Mouse (Mus musculus) lung, embryonic 16.5 days (tissue): ENCODE data around the gene Rbm47. TPM values are rescaled to one million over a fixed set of nuclear protein-coding genes. Genes with fewer than 3 reads are reported as not detected.

ENCODE experiments used
- ATAC-seq: fragments of 200-750 bp; cut with Nextera tagmentation; 2 replicates; pipeline ENCODE4 v1.8.0; 2017; ENCODE audit warnings: low read depth, mild to moderate bottlenecking, moderate library complexity
- H3K27ac ChIP-seq: fragments of 300-500 bp; sonication (generic); 2 replicates; pipeline ENCODE4 v1.5.1; 2014; ENCODE audit warnings: mild to moderate bottlenecking, control low read depth, low read length
- H3K27me3 ChIP-seq: fragments of 300-500 bp; sonication (generic); 2 replicates; pipeline ENCODE4 v1.6.1; 2014; ENCODE audit warnings: low read depth, low read length, mixed read lengths; ENCODE audit not compliant: control insufficient read depth, insufficient read depth
- H3K36me3 ChIP-seq: fragments of 300-500 bp; sonication (generic); 2 replicates; pipeline ENCODE4 v1.6.1; 2014; ENCODE audit warnings: low read length; ENCODE audit not compliant: control insufficient read depth, insufficient read depth
- H3K4me1 ChIP-seq: fragments of 300-500 bp; sonication (generic); replicated peaks from 2 replicates; pipeline ENCODE4 v1.6.1; 2014; ENCODE audit warnings: low read length, mixed read lengths; ENCODE audit not compliant: control insufficient read depth, insufficient read depth
- H3K4me2 ChIP-seq: fragments of 300-500 bp; sonication (generic); 2 replicates; pipeline ENCODE4 v1.6.1; 2014; ENCODE audit warnings: low read depth, low read length, control low read depth
- H3K4me3 ChIP-seq: fragments of 300-500 bp; sonication (generic); 2 replicates; pipeline ENCODE4 v1.5.1; 2014; ENCODE audit warnings: mild to moderate bottlenecking, low read length, control low read depth
- H3K9ac ChIP-seq: fragments of 300-500 bp; sonication (generic); 2 replicates; pipeline ENCODE4 v1.6.1; 2014; ENCODE audit warnings: low read length, control low read depth
- H3K9me3 ChIP-seq: fragments of 300-500 bp; sonication (generic); 2 replicates; pipeline ENCODE4 v1.6.1; 2016; ENCODE audit warnings: low read length; ENCODE audit not compliant: control insufficient read depth
- WGBS: fragments of 180-500 bp; shearing (Covaris S2); extraction: QIAGEN DNeasy Blood & Tissue Kit; methylation state at CpG from one replicate; pipeline ENCODE4 v1.1.7; 2014; 5-methylcytosine and 5-hydroxymethylcytosine counted together
- polyA plus RNA-seq: library from polyadenylated mRNA; unstranded; fragments of >200 nt; fragmentation: Nextera tagmentation; extraction: Ambion mirVana; gene quantifications from 2 replicates; pipeline ENCODE4 v1.2.1, GENCODE M21; 2015

Gene Rbm47
- polyA plus RNA-seq, 1 experiment from 2014 or later, result 39.2 TPM

GRCm38 (mm10) chr5:66105366-66105765 lies 67.6 kb downstream of the Rbm47 start:
- Histone ChIP-seq H3K9me3 (no peaks in the 10 kb centered on the region), H3K9ac (no peak overlapping the region), H3K4me1 (peaks cover 12% of the 10 kb centered on the region; the same call in 1 of the 2 replicates), H3K36me3 (no peaks in the 10 kb centered on the region), H3K4me2 (no peak overlapping the region), H3K27ac (no peak overlapping the region), H3K4me3 (no peak overlapping the region), H3K27me3 (no peaks in the 10 kb centered on the region)
- WGBS, result 66% methylated on average over 3 of the region's 3 CpGs
- ATAC-seq, result no peak

- no peak overlapping the region for H3K27ac ChIP-seq
- no peaks in the 10 kb centered on the region for H3K36me3 ChIP-seq
- H3K9ac ChIP-seq, result no peak overlapping the region
- H3K4me1 ChIP-seq, result peaks cover 12% of the 10 kb centered on the region; the same call in 1 of the 2 replicates
- no peaks in the 10 kb centered on the region for H3K27me3 ChIP-seq
- no peaks in the 10 kb centered on the region for H3K9me3 ChIP-seq
- no peak overlapping the region for H3K4me2 ChIP-seq
- H3K4me3 ChIP-seq, result no peak overlapping the region
- no peak for ATAC-seq
- 45% methylated on average over 5 of the region's 5 CpGs for WGBS
Observed at GRCm38 (mm10) chr5:66103386-66103785, 69.5 kb downstream of the Rbm47 start.

GRCm38 (mm10) chr5:66102821-66103220 lies 70.1 kb downstream of the Rbm47 start:
- H3K4me3 ChIP-seq, result no peak overlapping the region
- H3K27me3 ChIP-seq, result no peaks in the 10 kb centered on the region
- H3K9ac ChIP-seq, result no peak overlapping the region
- peaks cover 12% of the 10 kb centered on the region; the same call in 1 of the 2 replicates for H3K4me1 ChIP-seq
- ATAC-seq, result no peak
- H3K9me3 ChIP-seq, result no peaks in the 10 kb centered on the region
- no peak overlapping the region for H3K4me2 ChIP-seq
- H3K27ac ChIP-seq, result no peak overlapping the region
- no peaks in the 10 kb centered on the region for H3K36me3 ChIP-seq
- 78% methylated on average over 3 of the region's 3 CpGs for WGBS

GRCm38 (mm10) chr5:66101577-66101976 lies 71.3 kb downstream of the Rbm47 start:
- 56% methylated on average over 3 of the region's 3 CpGs for WGBS
- Histone ChIP-seq H3K36me3 (no peaks in the 10 kb centered on the region), H3K4me3 (no peak overlapping the region), H3K27ac (no peak overlapping the region), H3K27me3 (no peaks in the 10 kb centered on the region), H3K9me3 (no peaks in the 10 kb centered on the region), H3K9ac (no peak overlapping the region), H3K4me1 (peaks cover 9% of the 10 kb centered on the region; the same call in 1 of the 2 replicates), H3K4me2 (no peak overlapping the region)
- no peak for ATAC-seq

- no peak overlapping the region for H3K9ac ChIP-seq
- peaks cover 2% of the 10 kb centered on the region; the same call in 1 of the 2 replicates for H3K4me1 ChIP-seq
- H3K4me2 ChIP-seq, result no peak overlapping the region
- no peak for ATAC-seq
- H3K36me3 ChIP-seq, result no peaks in the 10 kb centered on the region
- 71% methylated on average over 8 of the region's 8 CpGs for WGBS
- no peak overlapping the region for H3K27ac ChIP-seq
- H3K9me3 ChIP-seq, result no peaks in the 10 kb centered on the region
- H3K4me3 ChIP-seq, result no peak overlapping the region
- no peaks in the 10 kb centered on the region for H3K27me3 ChIP-seq
Observed at GRCm38 (mm10) chr5:66100322-66100721, 72.6 kb downstream of the Rbm47 start.

- H3K27ac ChIP-seq, result no peak overlapping the region
- no peak for ATAC-seq
- H3K4me3 ChIP-seq, result no peak overlapping the region
- no peak overlapping the region for H3K9ac ChIP-seq
- no peaks in the 10 kb centered on the region for H3K27me3 ChIP-seq
- H3K4me1 ChIP-seq, result no peaks in the 10 kb centered on the region
- H3K4me2 ChIP-seq, result no peak overlapping the region
- H3K36me3 ChIP-seq, result no peaks in the 10 kb centered on the region
- H3K9me3 ChIP-seq, result no peaks in the 10 kb centered on the region
- WGBS, result 50% methylated on average over 7 of the region's 7 CpGs
Observed at GRCm38 (mm10) chr5:66098094-66098871, 74.6 kb downstream of the Rbm47 start.

- H3K36me3 ChIP-seq, result no peaks in the 10 kb centered on the region
- H3K9me3 ChIP-seq, result no peaks in the 10 kb centered on the region
- no peaks in the 10 kb centered on the region for H3K27me3 ChIP-seq
- WGBS, result 84% methylated on average over 6 of the region's 6 CpGs
- H3K9ac ChIP-seq, result no peak overlapping the region
- no peaks in the 10 kb centered on the region for H3K4me1 ChIP-seq
- no peak overlapping the region for H3K27ac ChIP-seq
- H3K4me3 ChIP-seq, result no peak overlapping the region
- ATAC-seq, result no peak
- H3K4me2 ChIP-seq, result no peak overlapping the region
Observed at GRCm38 (mm10) chr5:66096081-66096480, 76.8 kb downstream of the Rbm47 start.

GRCm38 (mm10) chr5:66095166-66095565 lies 77.8 kb downstream of the Rbm47 start:
- no peak overlapping the region for H3K4me2 ChIP-seq
- H3K4me3 ChIP-seq, result no peak overlapping the region
- no peaks in the 10 kb centered on the region for H3K36me3 ChIP-seq
- no peak overlapping the region for H3K9ac ChIP-seq
- 36% methylated on average over 6 of the region's 6 CpGs for WGBS
- no peak for ATAC-seq
- peaks cover 1% of the 10 kb centered on the region; the same call in 1 of the 2 replicates for H3K4me1 ChIP-seq
- no peak overlapping the region for H3K27ac ChIP-seq
- H3K27me3 ChIP-seq, result no peaks in the 10 kb centered on the region
- H3K9me3 ChIP-seq, result no peaks in the 10 kb centered on the region

GRCm38 (mm10) chr5:66090037-66090436 lies 82.9 kb downstream of the Rbm47 start:
- H3K4me1 ChIP-seq, result peaks cover 13% of the 10 kb centered on the region
- no peaks in the 10 kb centered on the region for H3K9me3 ChIP-seq
- WGBS, result 29% methylated on average over 9 of the region's 9 CpGs
- ATAC-seq, result no peak; the same call in 1 of the 2 replicates
- H3K4me3 ChIP-seq, result no peak overlapping the region
- H3K36me3 ChIP-seq, result no peaks in the 10 kb centered on the region
- no peaks in the 10 kb centered on the region for H3K27me3 ChIP-seq
- H3K27ac ChIP-seq, result no peak overlapping the region
- H3K4me2 ChIP-seq, result no peak overlapping the region
- H3K9ac ChIP-seq, result no peak overlapping the region; the same call in 1 of the 2 replicates
